Mouse (Mus musculus) liver, embryonic 16.5 days (tissue): ENCODE results near the gene Lect2. TPM values are rescaled to one million over a fixed set of nuclear protein-coding genes. Genes with fewer than 3 reads are reported as not detected.
A peak's percentile ranks its signal among the peaks of the same experiment; 100 is the strongest.

Experiments
- ATAC-seq: fragments of 200-750 bp; cut with Nextera tagmentation; 2 replicates; pipeline ENCODE4 v1.8.0; 2017; ENCODE audit warnings: low read depth, mild to moderate bottlenecking, moderate number of reproducible peaks, moderate library complexity
- H3K27ac ChIP-seq: fragments of 300-500 bp; sonication (generic); 2 replicates; pipeline ENCODE4 v1.5.1; 2014; ENCODE audit warnings: mild to moderate bottlenecking, low read length
- H3K27me3 ChIP-seq: fragments of 300-500 bp; sonication (generic); 2 replicates; pipeline ENCODE4 v1.6.1; 2014; ENCODE audit warnings: low read depth, low read length, mixed read lengths; ENCODE audit not compliant: control insufficient read depth, insufficient read depth
- H3K36me3 ChIP-seq: fragments of 300-500 bp; sonication (generic); 2 replicates; pipeline ENCODE4 v1.6.1; 2014; ENCODE audit warnings: mild to moderate bottlenecking; ENCODE audit not compliant: control insufficient read depth, insufficient read depth
- H3K4me1 ChIP-seq: fragments of 300-500 bp; sonication (generic); 2 replicates; pipeline ENCODE4 v1.6.1; 2014; ENCODE audit warnings: low read depth, low read length, mixed read lengths; ENCODE audit not compliant: control insufficient read depth
- H3K4me2 ChIP-seq: fragments of 300-500 bp; sonication (generic); 2 replicates; pipeline ENCODE4 v1.6.1; 2014; ENCODE audit warnings: low read depth, low read length, mixed read lengths
- H3K4me3 ChIP-seq: fragments of 300-500 bp; sonication (generic); 2 replicates; pipeline ENCODE4 v1.5.1; 2014; ENCODE audit warnings: low read depth, mild to moderate bottlenecking, low read length
- H3K9ac ChIP-seq: fragments of 300-500 bp; sonication (generic); 2 replicates; pipeline ENCODE4 v1.6.1; 2014; ENCODE audit warnings: low read depth, low read length
- H3K9me3 ChIP-seq: fragments of 300-500 bp; sonication (generic); replicated peaks from 2 replicates; pipeline ENCODE4 v1.6.1; 2016; ENCODE audit warnings: low read length; ENCODE audit not compliant: control insufficient read depth
- WGBS: fragments of 180-500 bp; shearing (Covaris S2); extraction: QIAGEN DNeasy Blood & Tissue Kit; methylation state at CpG from one replicate; pipeline ENCODE4 v1.1.7; 2014; ENCODE audit not compliant: insufficient replicate concordance; 5-methylcytosine and 5-hydroxymethylcytosine counted together
- polyA plus RNA-seq: library from polyadenylated mRNA; unstranded; fragments of >200 nt; fragmentation: Nextera tagmentation; extraction: Ambion mirVana; gene quantifications from 2 replicates; pipeline ENCODE4 v1.2.1, GENCODE M21; 2015

Lect2 gene
- polyA plus RNA-seq: 40.2 and 45.4 TPM in 2 replicates

DNA sequence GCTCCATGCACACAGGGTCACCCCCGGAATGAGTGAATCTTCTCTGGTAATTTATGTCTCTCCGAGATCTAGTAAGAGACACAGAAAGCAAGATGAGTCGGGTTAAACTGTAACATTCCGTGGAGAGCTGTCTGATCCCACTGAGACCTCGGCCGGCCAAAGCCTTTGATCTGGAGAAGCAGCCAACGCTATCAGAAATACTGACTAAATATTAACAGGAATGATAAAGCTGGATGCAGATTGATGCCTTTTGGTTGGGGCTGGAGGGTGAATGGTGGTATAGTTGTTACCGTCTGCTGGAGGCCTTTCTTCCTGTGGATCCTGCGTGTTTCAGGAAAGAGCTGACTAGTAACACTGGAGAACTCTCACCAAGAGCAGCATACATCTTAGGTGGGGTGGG lies at the start of gene Lect2:
Gene Lect2, minus strand, starts transcription at position 102 of the 400 bp plus-strand sequence.
- Histone ChIP-seq H3K9me3 (no peaks in the 10 kb centered on the region), H3K36me3 (no peaks in the 10 kb centered on the region), H3K27me3 (no peaks in the 10 kb centered on the region), H3K4me2 (peak within 1 kb of the TSS; percentile 18; the same call in 1 of the 2 replicates), H3K4me1 (peaks cover 6% of the 10 kb centered on the region), H3K4me3 (peak within 1 kb of the TSS; percentile 1; the same call in 1 of the 2 replicates), H3K9ac (no peak within 1 kb of the TSS), H3K27ac (no peak within 1 kb of the TSS)
- 56% methylated on average over 9 of the region's 9 CpGs for WGBS
- ATAC-seq: no peak

DNA sequence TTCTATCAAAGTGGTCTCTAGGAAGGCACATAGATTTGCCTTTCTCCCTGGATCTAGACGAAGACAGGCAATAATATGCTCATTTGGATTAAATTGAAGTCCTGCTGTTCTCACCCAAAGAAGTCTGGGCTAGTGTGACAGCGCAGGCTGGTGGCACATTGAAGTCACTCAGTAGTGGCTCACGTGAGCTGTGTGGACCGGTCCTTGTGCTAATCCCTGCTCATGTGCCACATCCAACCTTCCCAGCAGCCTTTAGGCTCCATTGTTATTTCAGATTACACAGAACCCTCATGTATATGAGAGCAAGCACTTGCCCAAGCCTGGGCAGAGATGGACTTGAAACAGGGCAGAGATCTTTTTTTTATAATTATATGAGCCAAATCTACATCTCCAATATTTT lies 49.0 kb upstream of the Lect2 start:
- 76% methylated on average over 4 of the region's 4 CpGs for WGBS
- H3K27ac ChIP-seq: no peak overlapping the region
- H3K4me3 ChIP-seq: no peak overlapping the region
- H3K27me3 ChIP-seq: no peaks in the 10 kb centered on the region
- H3K9me3 ChIP-seq: no peaks in the 10 kb centered on the region
- ATAC-seq: no peak
- no peak overlapping the region for H3K9ac ChIP-seq
- H3K36me3 ChIP-seq: no peaks in the 10 kb centered on the region
- H3K4me1 ChIP-seq: no peaks in the 10 kb centered on the region
- H3K4me2 ChIP-seq: no peak overlapping the region

DNA sequence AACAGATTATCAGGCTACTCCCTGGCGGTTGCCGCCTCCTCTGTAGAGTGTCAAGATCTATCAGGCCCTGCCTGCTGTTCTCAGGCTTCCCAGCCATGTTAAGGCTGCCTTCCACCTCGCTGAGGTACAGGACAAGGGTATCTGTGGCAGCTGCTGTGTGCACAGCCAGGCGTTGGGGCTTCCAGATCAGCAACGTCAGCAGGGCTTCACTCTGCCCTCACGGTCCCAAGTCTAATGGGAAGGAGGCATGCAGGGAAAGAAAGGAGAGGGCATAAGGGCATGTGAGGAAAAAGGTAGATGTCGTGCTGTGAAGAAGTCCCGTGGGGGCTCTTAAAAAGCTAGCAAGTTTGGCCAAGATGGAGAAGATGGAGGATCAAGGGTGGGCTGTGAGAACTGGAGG lies 46.9 kb upstream of the Lect2 start:
- no peak overlapping the region for H3K9ac ChIP-seq
- H3K27ac ChIP-seq: no peak overlapping the region
- no peaks in the 10 kb centered on the region for H3K4me1 ChIP-seq
- no peaks in the 10 kb centered on the region for H3K9me3 ChIP-seq
- H3K4me2 ChIP-seq: no peak overlapping the region
- ATAC-seq: no peak
- H3K36me3 ChIP-seq: no peaks in the 10 kb centered on the region
- no peaks in the 10 kb centered on the region for H3K27me3 ChIP-seq
- no peak overlapping the region for H3K4me3 ChIP-seq
- 59% methylated on average over 8 of the region's 8 CpGs for WGBS

DNA sequence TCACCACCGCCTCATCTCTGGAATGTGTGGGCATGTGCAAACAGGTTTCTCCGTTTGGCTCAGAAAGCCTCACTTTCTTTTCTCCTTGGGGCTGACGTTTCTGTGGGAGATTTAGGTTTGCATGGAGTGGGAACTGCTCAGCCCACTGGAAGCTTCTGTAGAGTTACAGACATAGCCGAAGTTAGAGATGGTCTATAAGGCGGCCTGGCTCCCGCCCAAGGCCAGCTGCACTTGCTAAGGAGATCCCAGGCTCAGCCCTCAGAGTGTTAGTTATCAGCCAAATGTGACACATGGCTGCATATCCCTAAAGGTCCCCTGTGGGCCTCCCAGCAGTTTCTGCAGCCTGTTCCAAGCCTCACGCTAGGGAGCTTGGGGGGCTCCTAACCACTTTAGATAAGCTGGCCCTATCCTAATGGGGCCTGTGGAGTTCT lies 45.7 kb upstream of the Lect2 start:
- Histone ChIP-seq H3K4me2 (no peak overlapping the region), H3K4me1 (no peaks in the 10 kb centered on the region; the same call in 1 of the 2 replicates), H3K9ac (no peak overlapping the region), H3K9me3 (no peaks in the 10 kb centered on the region), H3K27ac (no peak overlapping the region), H3K27me3 (no peaks in the 10 kb centered on the region), H3K36me3 (no peaks in the 10 kb centered on the region), H3K4me3 (no peak overlapping the region)
- 52% methylated on average over 7 of the region's 7 CpGs for WGBS
- no peak for ATAC-seq

- no peaks in the 10 kb centered on the region for H3K27me3 ChIP-seq
- H3K4me1 ChIP-seq: no peaks in the 10 kb centered on the region; the same call in 1 of the 2 replicates
- WGBS: 32% methylated on average over 5 of the region's 5 CpGs
- H3K9ac ChIP-seq: no peak overlapping the region
- no peak overlapping the region for H3K27ac ChIP-seq
- H3K9me3 ChIP-seq: no peaks in the 10 kb centered on the region
- no peak for ATAC-seq
- no peak overlapping the region for H3K4me2 ChIP-seq
- H3K36me3 ChIP-seq: no peaks in the 10 kb centered on the region
- H3K4me3 ChIP-seq: no peak overlapping the region
These were observed 44.9 kb upstream of the Lect2 start for GRCm38 (mm10) chr13:56593196-56593595.

DNA sequence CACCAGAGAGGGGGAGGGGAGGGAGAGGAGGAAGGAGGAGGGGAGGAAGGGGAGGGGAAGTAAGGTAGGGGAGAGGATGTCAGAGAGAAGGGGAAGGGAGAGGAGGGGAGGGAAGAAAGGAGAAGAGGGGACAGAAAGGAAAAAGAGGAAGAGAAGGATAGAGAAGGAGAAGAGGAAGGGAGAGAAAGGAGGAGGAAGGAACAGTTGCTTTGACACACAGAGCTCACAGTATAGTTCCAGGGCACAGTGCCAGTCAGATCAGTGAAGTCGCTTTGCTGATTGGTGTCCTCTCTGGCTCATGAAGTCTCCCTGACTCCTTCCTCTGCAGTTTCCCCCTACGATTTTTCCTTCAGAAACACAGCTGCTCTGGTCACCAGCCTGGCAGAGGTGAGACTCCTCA lies 43.6 kb upstream of the Lect2 start:
- Histone ChIP-seq H3K27me3 (no peaks in the 10 kb centered on the region), H3K4me2 (no peak overlapping the region), H3K9me3 (no peaks in the 10 kb centered on the region), H3K36me3 (no peaks in the 10 kb centered on the region), H3K4me1 (no peaks in the 10 kb centered on the region; the same call in 1 of the 2 replicates), H3K9ac (no peak overlapping the region), H3K27ac (no peak overlapping the region), H3K4me3 (no peak overlapping the region)
- WGBS: 18% methylated on average over 2 of the region's 2 CpGs
- ATAC-seq: no peak

DNA sequence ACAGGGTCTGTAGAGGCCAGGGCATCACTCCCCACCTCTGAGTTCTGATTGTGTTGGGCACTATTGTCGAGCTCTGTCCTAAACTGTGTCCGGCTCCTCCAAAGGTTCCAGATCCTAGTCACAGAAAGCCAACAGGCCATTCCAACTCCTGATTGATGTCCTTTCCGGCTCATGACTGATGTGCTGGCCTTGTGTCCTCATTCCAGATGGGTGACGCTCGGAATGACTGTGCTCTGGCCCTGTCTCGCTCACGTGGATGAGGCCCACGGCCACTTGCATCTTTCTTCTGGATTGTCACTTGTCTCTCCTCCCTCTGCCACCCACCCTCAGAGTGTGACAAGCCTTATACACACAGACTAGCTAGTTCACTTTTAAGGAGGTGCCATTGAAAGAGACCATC lies 42.9 kb upstream of the Lect2 start:
- ATAC-seq: no peak
- Histone ChIP-seq H3K36me3 (no peaks in the 10 kb centered on the region), H3K4me1 (no peaks in the 10 kb centered on the region; the same call in 1 of the 2 replicates), H3K27me3 (no peaks in the 10 kb centered on the region), H3K9ac (no peak overlapping the region), H3K4me2 (no peak overlapping the region), H3K9me3 (no peaks in the 10 kb centered on the region), H3K4me3 (no peak overlapping the region), H3K27ac (no peak overlapping the region)
- WGBS: 72% methylated on average over 8 of the region's 8 CpGs

GRCm38 (mm10) chr13:56590202-56590601 lies 41.9 kb upstream of the Lect2 start:
- Histone ChIP-seq H3K4me3 (no peak overlapping the region), H3K27ac (no peak overlapping the region), H3K9me3 (no peaks in the 10 kb centered on the region), H3K4me1 (no peaks in the 10 kb centered on the region; the same call in 1 of the 2 replicates), H3K4me2 (no peak overlapping the region), H3K27me3 (no peaks in the 10 kb centered on the region), H3K9ac (no peak overlapping the region), H3K36me3 (no peaks in the 10 kb centered on the region)
- 67% methylated on average over 5 of the region's 5 CpGs for WGBS
- ATAC-seq: no peak

DNA sequence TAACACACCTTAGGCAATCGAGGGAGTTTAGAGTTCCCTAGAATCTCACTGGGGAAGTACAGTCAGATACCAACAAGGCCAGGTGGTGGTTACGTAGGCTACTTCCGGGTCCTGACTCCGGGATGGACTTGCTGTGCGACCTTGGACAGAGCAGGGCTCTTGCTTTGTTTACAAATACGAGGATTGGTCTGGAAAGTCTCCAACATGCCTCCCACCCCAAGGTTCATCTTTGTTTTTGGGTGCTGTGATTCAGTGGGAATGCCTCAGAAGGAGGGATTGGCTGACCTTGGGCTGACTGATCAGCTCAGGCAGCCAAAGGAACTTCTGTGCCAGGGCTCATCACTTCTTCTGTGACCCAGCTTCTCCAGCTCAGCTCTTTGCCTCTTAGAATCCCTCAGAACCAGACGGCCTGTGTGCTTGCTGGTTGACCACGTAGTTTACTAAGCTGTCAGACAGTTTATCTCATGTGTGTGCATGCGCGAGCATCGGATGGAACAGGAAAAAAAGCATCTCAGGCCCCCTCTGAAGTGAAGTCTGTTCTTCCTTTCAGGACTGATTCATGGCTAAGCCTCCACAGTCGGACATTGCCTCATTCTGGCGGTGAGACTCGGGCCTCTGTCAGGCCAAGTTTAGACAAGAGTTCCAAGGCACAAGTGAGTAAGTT lies 40.3 kb upstream of the Lect2 start:
- Histone ChIP-seq H3K36me3 (no peaks in the 10 kb centered on the region), H3K4me1 (no peaks in the 10 kb centered on the region; the same call in 1 of the 2 replicates), H3K27me3 (no peaks in the 10 kb centered on the region), H3K9ac (no peak overlapping the region), H3K27ac (no peak overlapping the region), H3K4me3 (no peak overlapping the region), H3K9me3 (no peaks in the 10 kb centered on the region), H3K4me2 (no peak overlapping the region)
- WGBS: 59% methylated on average over 14 of the region's 14 CpGs
- peak; percentile 75 for ATAC-seq
